Mouse (Mus musculus) retina, embryonic 14.5 days (tissue): Measurements from ENCODE around the gene Cideb.

ENCODE experiments used
- DNase-seq: peaks from one replicate; pipeline ENCODE4 v3.0.0-alpha.2; 2015; ENCODE audit warnings: low spot score

Cideb gene

GRCm38 (mm10) chr14:55758363-55758784 lies at the start of gene Cideb:
Gene Cideb, minus strand, starts transcription at chr14:55758458.
- peak; percentile 83 for DNase-seq

GRCm38 (mm10) chr14:55795380-55796163 lies 37.3 kb upstream of the Cideb start:
- DNase-seq: no peak

- no peak for DNase-seq
Observed at GRCm38 (mm10) chr14:55793946-55794345, 35.7 kb upstream of the Cideb start.

- DNase-seq: no peak
Observed at GRCm38 (mm10) chr14:55793461-55793860, 35.2 kb upstream of the Cideb start.

- DNase-seq: no peak
Observed at GRCm38 (mm10) chr14:55788256-55789050, 30.2 kb upstream of the Cideb start, which contains the start of gene Ripk3. Gene Ripk3, minus strand, starts transcription at chr14:55788865.

- no peak for DNase-seq
Observed at GRCm38 (mm10) chr14:55787731-55788130, 29.5 kb upstream of the Cideb start.

GRCm38 (mm10) chr14:55785195-55785594 lies 26.9 kb upstream of the Cideb start:
- DNase-seq: peak; percentile 62

- no peak for DNase-seq
Observed at GRCm38 (mm10) chr14:55783958-55784235, 25.6 kb upstream of the Cideb start, which contains the start of gene Adcy4. Gene Adcy4, minus strand, starts transcription at chr14:55784095.

- DNase-seq: peak; percentile 45
Observed at GRCm38 (mm10) chr14:55783171-55783957, 25.1 kb upstream of the Cideb start.

- no peak for DNase-seq
Observed at GRCm38 (mm10) chr14:55782361-55782960, 24.2 kb upstream of the Cideb start.

GRCm38 (mm10) chr14:55781310-55781709 lies 23.1 kb upstream of the Cideb start:
- peak; percentile 91 for DNase-seq

GRCm38 (mm10) chr14:55780736-55781135 lies 22.5 kb upstream of the Cideb start:
- no peak for DNase-seq

- no peak for DNase-seq
Observed at GRCm38 (mm10) chr14:55779656-55780055, 21.4 kb upstream of the Cideb start.

- DNase-seq: no peak
Observed at GRCm38 (mm10) chr14:55778686-55779085, 20.4 kb upstream of the Cideb start.

GRCm38 (mm10) chr14:55777806-55778205 lies 19.5 kb upstream of the Cideb start:
- no peak for DNase-seq

GRCm38 (mm10) chr14:55777176-55777575 lies 18.9 kb upstream of the Cideb start:
- no peak for DNase-seq

GRCm38 (mm10) chr14:55776711-55777110 lies 18.5 kb upstream of the Cideb start:
- DNase-seq: no peak

- DNase-seq: no peak
Observed at GRCm38 (mm10) chr14:55769087-55769703, 10.9 kb upstream of the Cideb start.

- DNase-seq: no peak
Observed at GRCm38 (mm10) chr14:55768555-55768954, 10.3 kb upstream of the Cideb start.

GRCm38 (mm10) chr14:55767519-55768414 lies 9.5 kb upstream of the Cideb start:
- peak; percentile 68 for DNase-seq
